Mouse (Mus musculus) midbrain, embryonic 13.5 days (tissue): Measurements from ENCODE around the gene Myod1. TPM values are rescaled to one million over a fixed set of nuclear protein-coding genes. Genes with fewer than 3 reads are reported as not detected.

Experiments used
- ATAC-seq: fragments of 200-750 bp; cut with Nextera tagmentation; 2 replicates; pipeline ENCODE4 v1.8.0; 2017; ENCODE audit warnings: mild to moderate bottlenecking, moderate TSS enrichment, moderate library complexity
- H3K27ac ChIP-seq: fragments of 300-500 bp; sonication (generic); 2 replicates; pipeline ENCODE4 v1.5.1; 2015; ENCODE audit warnings: inconsistent platforms, mild to moderate bottlenecking, moderate library complexity
- H3K27me3 ChIP-seq: fragments of 300-500 bp; sonication (generic); 2 replicates; pipeline ENCODE4 v1.6.1; 2015; ENCODE audit warnings: mild to moderate bottlenecking, inconsistent platforms
- H3K36me3 ChIP-seq: fragments of 300-500 bp; sonication (generic); 2 replicates; pipeline ENCODE4 v1.6.1; 2015; ENCODE audit warnings: mild to moderate bottlenecking, inconsistent platforms
- H3K4me1 ChIP-seq: fragments of 300-500 bp; sonication (generic); replicated peaks from 2 replicates; pipeline ENCODE4 v1.6.1; 2015; ENCODE audit warnings: inconsistent platforms
- H3K4me2 ChIP-seq: fragments of 300-500 bp; sonication (generic); replicated peaks from 2 replicates; pipeline ENCODE4 v1.6.1; 2015; ENCODE audit warnings: moderate library complexity, mild to moderate bottlenecking, inconsistent platforms
- H3K4me3 ChIP-seq: fragments of 300-500 bp; sonication (generic); replicated peaks from 2 replicates; pipeline ENCODE4 v1.5.1; 2015; ENCODE audit warnings: mild to moderate bottlenecking, inconsistent platforms
- H3K9ac ChIP-seq: fragments of 300-500 bp; sonication (generic); replicated peaks from 2 replicates; pipeline ENCODE4 v1.6.1; 2015; ENCODE audit warnings: mild to moderate bottlenecking, inconsistent platforms
- H3K9me3 ChIP-seq: fragments of 300-500 bp; sonication (generic); 2 replicates; pipeline ENCODE4 v1.6.1; 2016; ENCODE audit warnings: mild to moderate bottlenecking, inconsistent platforms
- WGBS: fragments of 180-500 bp; shearing (Covaris S2); methylation state at CpG from one replicate; pipeline ENCODE4 v1.1.7; 2015; 5-methylcytosine and 5-hydroxymethylcytosine counted together
- polyA plus RNA-seq: library from polyadenylated mRNA; unstranded; fragments of >200 nt; fragmentation: Nextera tagmentation; extraction: Ambion mirVana; gene quantifications from 2 replicates; pipeline ENCODE4 v1.2.1, GENCODE M21; 2015

The Myod1 gene
- polyA plus RNA-seq, 1 experiment from 2014 or later = not detected

DNA sequence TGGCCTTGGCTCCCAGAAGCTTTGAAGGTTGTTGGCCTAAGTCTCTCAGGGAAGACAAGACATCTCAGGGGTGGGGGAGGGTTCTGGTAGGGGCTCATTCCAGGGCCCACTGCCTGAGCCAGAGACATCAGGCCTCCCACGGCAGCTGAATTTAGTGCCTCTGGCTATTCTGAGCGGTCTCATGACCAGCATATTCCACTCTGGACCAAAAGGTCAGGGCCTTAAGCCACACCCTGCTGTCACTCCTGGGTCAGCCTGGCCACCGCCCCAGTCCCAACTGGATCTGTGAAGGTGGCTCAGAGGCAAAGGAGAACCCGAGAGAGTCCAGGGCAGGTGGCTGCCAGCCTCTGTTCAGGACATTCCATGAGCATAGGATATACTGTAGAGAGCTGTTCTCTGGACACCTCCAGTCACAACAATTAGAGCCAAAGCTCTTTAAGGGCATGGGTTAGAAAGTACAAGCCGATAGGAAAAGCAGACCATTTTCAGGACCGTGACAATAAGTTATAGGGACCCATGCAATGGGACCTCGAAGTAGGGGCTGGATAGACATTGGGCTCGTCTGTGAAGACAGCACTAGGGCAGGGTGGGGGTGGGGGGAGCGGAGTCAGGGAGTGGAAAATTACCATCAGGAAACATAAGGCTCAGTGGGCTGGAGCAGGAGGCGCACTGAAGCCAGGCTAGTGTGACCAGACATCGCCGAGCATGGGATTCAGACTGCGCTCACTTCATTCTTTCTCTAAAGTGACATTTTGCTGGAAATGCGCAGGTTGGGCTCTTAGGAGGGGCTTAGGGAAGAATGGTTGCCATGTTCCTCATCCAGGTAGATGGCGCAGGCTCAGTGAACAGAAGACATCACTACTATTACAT is 27.6 kb downstream of the Myod1 start:
- ATAC-seq = no peak

GRCm38 (mm10) chr7:46404756-46405155 is 28.5 kb downstream of the Myod1 start:
- H3K27me3 ChIP-seq = peaks cover 4% of the 10 kb centered on the region
- ATAC-seq = no peak
- peaks cover 11% of the 10 kb centered on the region; the same call in 1 of the 2 replicates for H3K36me3 ChIP-seq
- H3K9ac ChIP-seq = no peak overlapping the region
- H3K9me3 ChIP-seq = no peaks in the 10 kb centered on the region
- no peak overlapping the region for H3K27ac ChIP-seq
- H3K4me1 ChIP-seq = peaks cover 38% of the 10 kb centered on the region
- WGBS = 86% methylated on average over 7 of the region's 7 CpGs
- H3K4me3 ChIP-seq = no peak overlapping the region
- no peak overlapping the region for H3K4me2 ChIP-seq

More for the DNA sequence above, 27.6 kb downstream of the Myod1 start:
- Histone ChIP-seq H3K36me3 (peaks cover 11% of the 10 kb centered on the region; the same call in 1 of the 2 replicates), H3K9me3 (no peaks in the 10 kb centered on the region), H3K4me2 (no peak overlapping the region), H3K4me1 (peaks cover 41% of the 10 kb centered on the region), H3K27me3 (peaks cover 13% of the 10 kb centered on the region), H3K4me3 (no peak overlapping the region), H3K9ac (no peak overlapping the region), H3K27ac (no peak overlapping the region)
- WGBS = 81% methylated on average over 15 of the region's 15 CpGs

DNA sequence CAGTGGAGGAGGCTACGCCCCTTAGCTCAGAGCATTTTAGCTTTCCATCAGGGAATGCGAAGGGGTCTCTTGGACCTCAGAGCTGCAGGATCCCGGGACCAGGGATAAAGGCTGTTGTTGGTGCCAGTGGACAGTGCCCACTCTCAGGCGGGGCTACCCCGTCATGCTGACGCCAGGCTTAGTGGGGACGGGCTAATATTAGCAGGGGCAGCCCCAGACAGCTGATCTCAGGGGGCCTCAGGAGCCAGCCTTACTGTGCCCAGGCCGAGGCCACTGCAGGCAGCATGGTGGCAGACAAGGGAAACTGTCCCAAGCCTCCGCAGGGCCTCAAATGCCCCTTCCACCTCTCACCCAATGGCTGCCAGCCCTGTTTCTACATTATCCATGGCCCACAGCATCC is 32.3 kb downstream of the Myod1 start:
- no peak overlapping the region for H3K27ac ChIP-seq
- H3K9me3 ChIP-seq = no peaks in the 10 kb centered on the region
- WGBS = 88% methylated on average over 9 of the region's 9 CpGs
- no peaks in the 10 kb centered on the region for H3K27me3 ChIP-seq
- no peak overlapping the region for H3K9ac ChIP-seq
- H3K4me2 ChIP-seq = no peak overlapping the region
- H3K4me3 ChIP-seq = no peak overlapping the region
- ATAC-seq = no peak
- peaks cover 11% of the 10 kb centered on the region; the same call in 1 of the 2 replicates for H3K36me3 ChIP-seq
- 0 out of 2 replicates have a peak, but pooled peaks cover 6% of the 10 kb centered on the region for H3K4me1 ChIP-seq

- Histone ChIP-seq H3K27ac (no peak overlapping the region), H3K4me1 (0 out of 2 replicates have a peak, but pooled peaks cover 6% of the 10 kb centered on the region), H3K36me3 (peaks cover 11% of the 10 kb centered on the region; the same call in 1 of the 2 replicates), H3K9me3 (no peaks in the 10 kb centered on the region), H3K27me3 (no peaks in the 10 kb centered on the region), H3K9ac (no peak overlapping the region), H3K4me3 (no peak overlapping the region), H3K4me2 (no peak overlapping the region)
- no peak for ATAC-seq
- WGBS = 43% methylated on average over 12 of the region's 12 CpGs
Measured at GRCm38 (mm10) chr7:46409204-46409789, 33.0 kb downstream of the Myod1 start.

DNA sequence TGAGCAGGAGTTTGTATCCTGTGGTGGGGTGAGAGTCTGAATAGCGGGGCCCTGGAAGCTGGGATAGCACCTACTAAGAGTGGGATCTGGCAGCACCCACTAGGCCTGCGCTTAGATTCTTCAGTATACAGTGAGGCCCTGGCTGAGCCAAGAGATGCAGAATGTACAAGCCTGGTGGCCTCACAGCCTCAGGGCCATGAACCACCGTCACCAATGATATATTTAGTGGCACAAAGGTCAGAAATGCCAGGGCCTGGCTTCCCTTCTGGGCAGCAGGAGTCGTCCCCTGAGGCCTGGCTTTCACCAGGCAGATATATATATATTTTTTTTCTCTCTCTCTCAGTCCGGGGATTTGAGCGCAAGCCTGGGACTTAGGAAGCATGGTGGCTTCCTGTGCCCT is 34.5 kb downstream of the Myod1 start:
- no peaks in the 10 kb centered on the region for H3K9me3 ChIP-seq
- WGBS = 87% methylated on average over 6 of the region's 6 CpGs
- no peaks in the 10 kb centered on the region for H3K27me3 ChIP-seq
- no peak for ATAC-seq
- H3K4me1 ChIP-seq = 0 out of 2 replicates have a peak, but pooled peaks cover 9% of the 10 kb centered on the region
- H3K4me2 ChIP-seq = no peak overlapping the region
- no peak overlapping the region for H3K4me3 ChIP-seq
- no peak overlapping the region for H3K9ac ChIP-seq
- 0 out of 2 replicates have a peak, but pooled peaks cover 6% of the 10 kb centered on the region for H3K36me3 ChIP-seq
- no peak overlapping the region for H3K27ac ChIP-seq

DNA sequence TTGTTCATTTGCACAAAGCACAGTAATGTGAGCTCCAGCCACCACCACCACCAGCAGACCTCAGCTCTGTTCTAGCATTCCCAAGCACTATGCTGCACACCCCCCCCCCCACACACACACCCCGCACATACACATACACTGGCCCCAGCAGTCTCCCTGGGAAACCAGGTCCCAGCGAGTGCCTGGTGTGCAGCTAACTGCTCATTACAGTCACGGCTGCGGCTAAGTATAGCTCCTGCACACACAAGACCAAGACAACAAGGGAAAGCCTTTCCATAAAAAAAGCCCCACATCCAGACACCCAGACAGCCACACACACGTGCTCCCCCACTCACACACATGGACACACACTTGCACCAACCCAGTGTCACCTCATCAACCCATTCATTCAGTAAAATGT is 36.5 kb downstream of the Myod1 start:
- Histone ChIP-seq H3K4me2 (no peak overlapping the region), H3K4me3 (no peak overlapping the region), H3K27me3 (no peaks in the 10 kb centered on the region), H3K9me3 (no peaks in the 10 kb centered on the region), H3K27ac (no peak overlapping the region), H3K4me1 (peaks cover 23% of the 10 kb centered on the region; the same call in 1 of the 2 replicates), H3K9ac (no peak overlapping the region), H3K36me3 (no peaks in the 10 kb centered on the region)
- ATAC-seq = no peak
- 73% methylated on average over 5 of the region's 5 CpGs for WGBS

DNA sequence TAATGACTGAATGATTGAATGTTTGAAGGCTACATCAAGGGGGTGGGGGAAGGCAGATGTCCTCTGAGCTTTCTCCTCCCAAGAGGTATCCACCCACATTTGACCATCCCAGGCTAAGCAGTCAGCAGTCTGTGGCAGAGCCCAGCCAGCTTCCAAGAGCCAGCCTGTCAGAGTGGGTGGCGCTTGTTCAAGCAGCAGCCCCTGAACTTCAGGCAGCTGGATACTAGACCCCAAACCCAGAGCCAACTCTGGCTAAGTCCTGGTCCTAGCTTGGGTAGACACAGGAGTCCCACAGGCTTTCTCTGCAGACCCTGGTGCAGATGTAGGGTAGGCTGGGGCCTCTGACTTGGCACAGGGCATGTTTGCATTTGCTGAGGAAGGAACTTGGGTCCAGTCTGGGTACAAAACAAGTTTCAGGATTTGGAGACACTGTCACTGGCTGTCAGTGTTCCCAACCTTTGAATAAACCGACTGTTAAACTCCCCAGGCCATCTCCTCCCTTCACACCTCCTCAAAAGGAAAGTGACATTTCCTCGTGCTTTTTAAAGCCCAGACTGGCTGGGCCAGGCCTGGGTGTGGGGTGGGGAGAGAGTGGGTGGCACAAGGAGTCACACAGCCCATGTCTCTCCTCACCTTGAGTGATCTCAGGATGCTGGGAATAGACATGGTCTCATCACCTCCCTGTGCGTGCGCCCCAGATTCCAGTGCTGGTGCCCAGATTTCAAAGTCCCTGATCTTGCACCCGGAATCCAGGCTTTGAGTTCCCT is 37.9 kb downstream of the Myod1 start:
- 80% methylated on average over 6 of the region's 6 CpGs for WGBS

GRCm38 (mm10) chr7:46415818-46416425 is 39.6 kb downstream of the Myod1 start:
- Histone ChIP-seq H3K9ac (no peak overlapping the region), H3K4me1 (peaks cover 29% of the 10 kb centered on the region), H3K27ac (no peak overlapping the region), H3K27me3 (no peaks in the 10 kb centered on the region), H3K4me2 (no peak overlapping the region), H3K36me3 (no peaks in the 10 kb centered on the region), H3K9me3 (no peaks in the 10 kb centered on the region), H3K4me3 (no peak overlapping the region)
- no peak for ATAC-seq
- 80% methylated on average over 14 of the region's 14 CpGs for WGBS

More for the DNA sequence above, 37.9 kb downstream of the Myod1 start:
- Histone ChIP-seq H3K27ac (no peak overlapping the region), H3K4me3 (no peak overlapping the region), H3K9me3 (no peaks in the 10 kb centered on the region), H3K4me2 (no peak overlapping the region), H3K9ac (no peak overlapping the region), H3K4me1 (peaks cover 30% of the 10 kb centered on the region), H3K36me3 (no peaks in the 10 kb centered on the region), H3K27me3 (no peaks in the 10 kb centered on the region)
- no peak for ATAC-seq

- no peak for ATAC-seq
- H3K4me2 ChIP-seq = no peak overlapping the region
- 63% methylated on average over 7 of the region's 7 CpGs for WGBS
Measured at GRCm38 (mm10) chr7:46417467-46417866, 41.2 kb downstream of the Myod1 start.

DNA sequence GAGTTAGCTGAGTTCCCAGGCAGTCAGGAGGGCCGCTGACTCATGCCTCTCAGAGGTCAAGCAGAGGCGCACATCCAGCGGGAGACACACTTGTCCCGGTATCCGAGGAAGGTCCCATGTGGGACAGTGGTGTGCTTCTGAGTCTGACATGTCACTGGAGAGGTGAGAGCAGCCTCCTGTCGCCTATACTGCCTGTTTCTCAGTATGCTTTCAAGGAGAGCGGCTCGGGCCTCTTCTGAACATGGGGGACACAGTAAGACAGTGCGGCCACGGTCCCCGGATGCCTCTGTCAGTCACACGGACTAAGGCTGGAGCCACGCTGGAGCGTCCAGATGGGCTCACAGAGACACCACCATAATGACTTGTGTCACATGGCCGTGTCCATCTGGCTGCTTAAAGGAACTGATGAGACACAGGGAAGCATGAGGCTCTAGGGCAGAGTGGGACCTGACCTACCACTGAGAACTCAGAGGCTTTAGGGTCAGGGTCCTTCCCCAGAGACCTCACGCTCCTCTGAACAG is 41.9 kb downstream of the Myod1 start:
- 73% methylated on average over 16 of the region's 16 CpGs for WGBS
- H3K27me3 ChIP-seq = no peaks in the 10 kb centered on the region
- no peaks in the 10 kb centered on the region for H3K36me3 ChIP-seq
- no peak overlapping the region for H3K4me2 ChIP-seq
- peaks cover 51% of the 10 kb centered on the region for H3K4me1 ChIP-seq
- no peak overlapping the region for H3K27ac ChIP-seq
- H3K4me3 ChIP-seq = no peak overlapping the region
- no peaks in the 10 kb centered on the region for H3K9me3 ChIP-seq
- no peak overlapping the region for H3K9ac ChIP-seq
- no peak for ATAC-seq

More at GRCm38 (mm10) chr7:46417467-46417866, 41.2 kb downstream of the Myod1 start:
- Histone ChIP-seq H3K27ac (no peak overlapping the region), H3K36me3 (no peaks in the 10 kb centered on the region), H3K4me3 (no peak overlapping the region), H3K9ac (no peak overlapping the region), H3K27me3 (no peaks in the 10 kb centered on the region), H3K9me3 (no peaks in the 10 kb centered on the region), H3K4me1 (peaks cover 44% of the 10 kb centered on the region)

DNA sequence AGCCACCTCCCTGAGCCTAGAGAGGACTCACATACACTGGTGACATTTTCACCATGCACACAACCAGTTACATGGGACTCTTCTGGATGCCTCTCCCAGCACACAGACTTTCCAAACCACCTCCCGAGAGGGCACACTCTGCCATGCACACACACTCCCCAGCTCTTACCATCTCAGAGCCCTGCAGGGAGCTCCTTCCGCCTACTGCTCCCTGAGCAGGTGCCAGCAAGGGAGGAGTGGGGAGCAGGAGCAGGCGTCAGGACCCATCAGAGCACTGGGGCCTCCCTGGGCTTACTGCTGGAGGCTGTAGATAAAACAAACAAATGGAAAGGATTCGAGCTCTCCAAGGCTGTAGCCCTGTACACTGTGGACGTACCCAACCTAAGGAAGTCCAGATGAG is 45.3 kb downstream of the Myod1 start:
- WGBS = 43% methylated on average over 5 of the region's 5 CpGs

More for the DNA sequence above, 45.3 kb downstream of the Myod1 start:
- Histone ChIP-seq H3K4me1 (peaks cover 62% of the 10 kb centered on the region), H3K36me3 (no peaks in the 10 kb centered on the region), H3K4me2 (no peak overlapping the region), H3K27me3 (no peaks in the 10 kb centered on the region), H3K9me3 (no peaks in the 10 kb centered on the region), H3K27ac (peak overlapping the region; percentile 81), H3K4me3 (no peak overlapping the region), H3K9ac (no peak overlapping the region)
- ATAC-seq = peak; percentile 22; the same call in 1 of the 2 replicates
